Mouse (Mus musculus) forebrain, embryonic 15.5 days (tissue): ENCODE measurements around the gene Adh1. TPM values are rescaled to one million over a fixed set of nuclear protein-coding genes. Genes with fewer than 3 reads are reported as not detected.

ENCODE experiments used
- ATAC-seq: fragments of 200-750 bp; cut with Nextera tagmentation; replicated peaks from 2 replicates; pipeline ENCODE4 v1.8.0; 2017; ENCODE audit warnings: mild to moderate bottlenecking, moderate TSS enrichment, moderate library complexity
- H3K27ac ChIP-seq: fragments of 300-500 bp; sonication (generic); replicated peaks from 2 replicates; pipeline ENCODE4 v1.5.1; 2015; ENCODE audit warnings: mild to moderate bottlenecking, inconsistent platforms
- H3K27me3 ChIP-seq: fragments of 300-500 bp; sonication (generic); 2 replicates; pipeline ENCODE4 v1.6.1; 2015; ENCODE audit warnings: inconsistent platforms
- H3K36me3 ChIP-seq: fragments of 300-500 bp; sonication (generic); 2 replicates; pipeline ENCODE4 v1.6.1; 2015; ENCODE audit warnings: mild to moderate bottlenecking, inconsistent platforms
- H3K4me1 ChIP-seq: fragments of 300-500 bp; sonication (generic); 2 replicates; pipeline ENCODE4 v1.6.1; 2015; ENCODE audit warnings: inconsistent platforms
- H3K4me2 ChIP-seq: fragments of 300-500 bp; sonication (generic); replicated peaks from 2 replicates; pipeline ENCODE4 v1.6.1; 2015; ENCODE audit warnings: mild to moderate bottlenecking, inconsistent platforms
- H3K4me3 ChIP-seq: fragments of 300-500 bp; sonication (generic); 2 replicates; pipeline ENCODE4 v1.5.1; 2015; ENCODE audit warnings: mild to moderate bottlenecking, inconsistent platforms
- H3K9ac ChIP-seq: fragments of 300-500 bp; sonication (generic); replicated peaks from 2 replicates; pipeline ENCODE4 v1.6.1; 2015; ENCODE audit warnings: mild to moderate bottlenecking, inconsistent platforms
- H3K9me3 ChIP-seq: fragments of 300-500 bp; sonication (generic); 2 replicates; pipeline ENCODE4 v1.6.1; 2016; ENCODE audit warnings: inconsistent platforms
- WGBS: fragments of 180-500 bp; shearing (Covaris S2); methylation state at CpG from one replicate; pipeline ENCODE4 v1.1.7; 2015; ENCODE audit warnings: mixed read lengths; 5-methylcytosine and 5-hydroxymethylcytosine counted together
- polyA plus RNA-seq: library from polyadenylated mRNA; unstranded; fragments of >200 nt; fragmentation: Nextera tagmentation; extraction: Ambion mirVana; gene quantifications from 2 replicates; pipeline ENCODE4 v1.2.1, GENCODE M21; 2015

Gene Adh1
- polyA plus RNA-seq, 1 experiment from 2014 or later = 0.57 TPM

DNA sequence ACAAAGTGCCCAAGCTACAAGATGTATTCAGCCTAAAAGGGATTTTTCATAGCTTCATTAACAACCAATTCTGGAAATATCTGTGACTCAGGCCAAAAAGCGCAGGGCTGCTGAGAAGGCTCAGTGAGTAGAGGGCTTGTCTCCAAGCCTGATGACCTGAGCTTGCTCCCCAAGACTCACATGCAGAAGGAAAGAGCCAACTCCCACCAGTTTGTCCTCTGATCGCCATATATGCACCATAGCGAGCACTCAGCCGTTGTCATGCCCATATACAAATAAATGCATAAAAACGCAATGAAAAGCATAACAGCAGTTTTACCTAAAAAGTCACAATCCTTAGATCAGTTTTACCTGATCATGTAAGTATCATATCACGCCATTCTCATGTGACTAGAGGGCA lies 34.3 kb upstream of the Adh1 start:
- Histone ChIP-seq H3K9ac (no peak overlapping the region), H3K4me1 (no peaks in the 10 kb centered on the region), H3K4me3 (no peak overlapping the region), H3K27me3 (no peaks in the 10 kb centered on the region), H3K4me2 (no peak overlapping the region), H3K36me3 (no peaks in the 10 kb centered on the region), H3K9me3 (no peaks in the 10 kb centered on the region), H3K27ac (no peak overlapping the region)
- WGBS = 94% methylated on average over 6 of the region's 6 CpGs
- no peak for ATAC-seq

DNA sequence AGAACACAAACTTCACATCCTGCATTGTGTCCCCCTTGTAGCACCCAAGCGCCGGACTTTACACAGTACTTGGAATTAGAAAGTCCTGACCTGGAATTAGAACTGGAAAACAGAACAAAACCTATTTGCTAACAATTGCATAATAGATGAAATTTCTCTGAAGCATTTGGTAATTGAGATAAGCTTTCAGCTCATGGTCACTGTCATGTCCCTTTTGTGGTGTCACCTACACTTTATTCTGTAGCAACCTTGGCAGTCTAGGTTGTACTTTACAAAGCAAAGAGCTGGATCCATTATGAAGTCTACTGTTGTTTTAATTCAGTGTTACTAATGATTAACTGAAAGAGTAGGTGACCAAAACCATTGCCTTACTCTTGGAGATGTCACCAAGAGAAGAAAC lies 33.7 kb upstream of the Adh1 start:
- Histone ChIP-seq H3K4me2 (no peak overlapping the region), H3K9me3 (no peaks in the 10 kb centered on the region), H3K27me3 (no peaks in the 10 kb centered on the region), H3K4me3 (no peak overlapping the region), H3K9ac (no peak overlapping the region), H3K4me1 (no peaks in the 10 kb centered on the region), H3K27ac (no peak overlapping the region), H3K36me3 (no peaks in the 10 kb centered on the region)
- no peak for ATAC-seq
- 87% methylated on average over 2 of the region's 2 CpGs for WGBS

DNA sequence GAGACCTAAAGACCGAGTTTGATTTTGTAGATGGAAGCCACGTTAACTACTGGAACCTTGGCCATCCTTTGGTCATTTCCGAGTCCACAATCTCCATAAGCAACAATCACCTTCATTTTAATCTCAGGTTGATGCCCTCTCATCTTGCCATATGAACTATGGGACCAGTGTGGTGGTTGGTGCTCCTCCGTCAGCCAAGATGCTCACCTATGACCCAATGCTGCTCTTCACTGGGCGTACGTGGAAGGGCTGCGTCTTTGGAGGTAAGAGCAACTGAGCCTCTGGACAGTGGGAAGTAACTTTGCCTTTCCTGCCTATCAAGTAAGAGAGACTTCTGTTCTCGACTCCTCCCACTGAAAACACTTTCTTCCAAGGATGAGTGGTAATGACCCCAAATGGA lies 33.0 kb upstream of the Adh1 start:
- Histone ChIP-seq H3K36me3 (no peaks in the 10 kb centered on the region), H3K4me2 (no peak overlapping the region), H3K27ac (no peak overlapping the region), H3K9me3 (no peaks in the 10 kb centered on the region), H3K4me3 (no peak overlapping the region), H3K9ac (no peak overlapping the region), H3K27me3 (no peaks in the 10 kb centered on the region), H3K4me1 (no peaks in the 10 kb centered on the region)
- 94% methylated on average over 8 of the region's 8 CpGs for WGBS
- no peak for ATAC-seq

DNA sequence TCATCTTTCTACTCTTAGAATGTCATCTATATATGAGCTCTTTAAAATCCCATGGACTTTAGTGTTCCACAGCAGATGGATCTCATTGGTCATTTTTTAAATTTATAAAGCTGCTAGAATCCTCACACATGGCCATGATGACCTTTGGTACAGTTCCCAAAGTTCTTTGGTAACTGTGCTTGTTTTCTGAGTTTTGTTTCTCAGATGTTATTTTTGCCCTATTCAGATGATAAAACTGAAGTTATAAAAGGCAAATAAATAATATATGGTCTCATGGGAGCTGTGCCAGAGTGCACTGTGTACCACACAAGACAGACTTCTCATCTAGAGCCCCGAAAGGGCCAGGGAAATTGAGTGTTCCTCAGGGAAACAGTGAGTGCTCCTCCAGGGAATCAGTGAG lies 31.3 kb upstream of the Adh1 start:
- no peaks in the 10 kb centered on the region for H3K4me1 ChIP-seq
- no peaks in the 10 kb centered on the region for H3K36me3 ChIP-seq
- ATAC-seq = no peak
- H3K27ac ChIP-seq = no peak overlapping the region
- no peaks in the 10 kb centered on the region for H3K9me3 ChIP-seq
- H3K4me3 ChIP-seq = no peak overlapping the region
- no peaks in the 10 kb centered on the region for H3K27me3 ChIP-seq
- no peak overlapping the region for H3K4me2 ChIP-seq
- no peak overlapping the region for H3K9ac ChIP-seq
- WGBS = 83% methylated on average over 1 of the region's 1 CpGs

DNA sequence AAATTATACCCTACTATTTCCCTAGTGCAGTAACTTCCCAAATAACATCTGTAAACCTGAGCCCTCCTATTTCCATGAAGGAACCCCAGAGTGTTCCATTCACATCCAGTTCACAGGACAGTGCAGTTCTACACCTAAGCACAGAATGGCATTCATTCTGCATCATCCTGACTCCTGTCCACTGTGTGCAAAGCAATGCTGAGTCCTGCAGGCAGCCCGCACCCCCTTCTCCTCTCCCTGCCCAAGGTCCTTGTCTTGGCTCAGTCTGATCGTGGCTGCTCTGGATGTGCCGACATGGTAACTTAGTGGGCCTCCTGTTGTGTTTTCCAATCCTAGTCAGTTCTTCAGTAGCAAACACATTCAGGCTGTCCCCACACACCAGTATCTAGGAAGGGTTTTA lies 30.5 kb upstream of the Adh1 start:
- ATAC-seq = no peak
- Histone ChIP-seq H3K27me3 (no peaks in the 10 kb centered on the region), H3K4me1 (no peaks in the 10 kb centered on the region), H3K27ac (no peak overlapping the region), H3K4me3 (no peak overlapping the region), H3K4me2 (no peak overlapping the region), H3K9me3 (no peaks in the 10 kb centered on the region), H3K9ac (no peak overlapping the region), H3K36me3 (no peaks in the 10 kb centered on the region)
- WGBS = 83% methylated on average over 3 of the region's 3 CpGs

DNA sequence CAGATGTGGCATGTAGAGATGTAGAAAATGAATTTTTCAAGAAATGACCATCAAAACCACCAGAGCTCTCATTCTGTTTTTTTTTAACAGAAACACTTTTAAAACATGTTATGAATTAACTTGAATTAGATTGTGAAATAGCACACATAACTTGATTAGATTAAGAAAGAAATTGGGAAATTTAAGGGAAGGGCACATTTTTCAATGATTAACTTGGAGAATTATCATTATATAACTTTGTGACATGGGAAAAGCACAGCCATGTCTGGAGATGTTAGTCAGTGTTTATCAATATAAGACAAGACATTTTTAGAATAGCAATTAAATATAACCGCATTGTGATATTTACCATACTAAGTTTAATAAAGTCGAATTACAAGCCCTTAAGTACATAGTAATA lies 29.3 kb upstream of the Adh1 start:
- WGBS = 83% methylated on average over 2 of the region's 2 CpGs
- Histone ChIP-seq H3K4me3 (no peak overlapping the region), H3K4me1 (no peaks in the 10 kb centered on the region), H3K27ac (no peak overlapping the region), H3K36me3 (no peaks in the 10 kb centered on the region), H3K27me3 (no peaks in the 10 kb centered on the region), H3K9me3 (no peaks in the 10 kb centered on the region), H3K9ac (no peak overlapping the region), H3K4me2 (no peak overlapping the region)
- no peak for ATAC-seq

DNA sequence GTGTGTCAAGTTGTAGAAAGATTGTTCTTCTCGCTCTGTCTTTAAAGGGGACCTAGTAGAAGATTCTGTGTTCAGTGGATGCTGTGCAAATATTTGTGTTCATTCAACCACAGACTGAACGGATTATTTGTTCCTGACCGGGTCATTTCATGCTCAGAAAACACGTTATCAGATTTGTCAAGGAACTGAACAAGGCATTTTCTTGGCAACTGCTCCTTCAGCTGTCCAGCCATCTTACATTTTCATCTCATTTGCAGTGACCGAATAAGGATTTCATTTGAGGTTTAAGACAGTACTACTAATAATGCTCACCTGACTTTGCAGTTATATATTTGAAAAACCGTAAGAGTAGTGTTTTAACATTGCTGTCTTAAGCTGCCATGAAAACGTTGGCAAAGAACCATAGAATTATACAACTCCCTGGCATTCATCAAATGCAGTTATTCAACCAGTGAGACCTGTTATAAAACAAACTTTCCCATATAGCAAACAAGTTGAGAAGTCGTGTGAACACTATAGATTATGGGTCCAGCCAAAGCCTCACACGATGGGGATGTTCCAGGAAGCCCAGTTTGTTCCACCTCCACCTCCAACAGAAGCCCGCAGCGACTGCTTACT lies 24.1 kb upstream of the Adh1 start:
- no peaks in the 10 kb centered on the region for H3K9me3 ChIP-seq
- 78% methylated on average over 11 of the region's 11 CpGs for WGBS
- ATAC-seq = no peak
- H3K36me3 ChIP-seq = no peaks in the 10 kb centered on the region
- no peak overlapping the region for H3K4me2 ChIP-seq
- no peak overlapping the region for H3K27ac ChIP-seq
- no peak overlapping the region for H3K4me3 ChIP-seq
- no peaks in the 10 kb centered on the region for H3K4me1 ChIP-seq
- no peak overlapping the region for H3K9ac ChIP-seq
- no peaks in the 10 kb centered on the region for H3K27me3 ChIP-seq

DNA sequence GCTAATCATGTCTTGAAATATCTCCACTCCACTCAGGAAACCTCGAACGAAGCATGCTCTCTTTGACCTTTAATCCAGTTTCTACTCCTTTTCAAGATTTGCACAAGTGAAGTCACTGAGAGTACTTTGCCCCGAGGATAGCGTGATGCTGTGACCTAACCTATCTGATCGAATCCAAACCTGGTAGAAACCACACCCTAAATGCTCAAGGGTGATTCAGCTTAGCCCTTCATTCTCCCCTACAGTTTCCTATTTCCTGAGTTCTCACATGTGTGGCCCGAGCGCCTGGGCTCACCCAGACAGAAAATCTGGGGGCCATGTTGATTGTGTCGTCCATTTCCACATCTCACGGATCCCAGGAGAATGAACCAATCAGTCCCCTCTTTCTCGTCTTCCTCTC lies 22.7 kb upstream of the Adh1 start:
- Histone ChIP-seq H3K4me1 (peaks cover 4% of the 10 kb centered on the region; the same call in 1 of the 2 replicates), H3K9me3 (no peaks in the 10 kb centered on the region), H3K4me3 (no peak overlapping the region), H3K4me2 (no peak overlapping the region), H3K27ac (no peak overlapping the region), H3K9ac (no peak overlapping the region), H3K27me3 (no peaks in the 10 kb centered on the region), H3K36me3 (no peaks in the 10 kb centered on the region)
- no peak for ATAC-seq
- 90% methylated on average over 10 of the region's 10 CpGs for WGBS

DNA sequence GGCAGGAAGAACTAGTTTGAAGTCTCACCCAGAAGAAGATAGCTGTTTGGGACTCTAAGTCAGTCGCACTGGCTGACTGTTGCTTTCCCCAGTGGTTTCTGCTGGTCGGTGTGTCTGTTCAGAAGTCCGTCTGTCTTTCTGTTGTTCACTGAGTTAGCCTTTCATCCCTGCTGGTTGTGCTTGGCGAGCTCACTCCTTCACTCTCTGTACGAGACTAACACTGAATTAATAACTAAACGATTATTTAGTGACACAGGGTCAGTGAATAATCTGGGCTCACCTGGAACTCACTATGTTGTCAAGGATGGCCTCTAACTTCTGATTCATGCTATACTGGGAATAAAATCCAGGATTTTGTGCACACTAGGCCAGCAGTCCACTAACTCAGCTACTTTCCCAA lies 21.3 kb upstream of the Adh1 start:
- Histone ChIP-seq H3K4me3 (no peak overlapping the region), H3K9ac (no peak overlapping the region), H3K9me3 (no peaks in the 10 kb centered on the region), H3K4me2 (no peak overlapping the region), H3K27ac (no peak overlapping the region), H3K36me3 (no peaks in the 10 kb centered on the region), H3K4me1 (peaks cover 4% of the 10 kb centered on the region; the same call in 1 of the 2 replicates), H3K27me3 (no peaks in the 10 kb centered on the region)
- no peak for ATAC-seq
- WGBS = 86% methylated on average over 6 of the region's 6 CpGs

DNA sequence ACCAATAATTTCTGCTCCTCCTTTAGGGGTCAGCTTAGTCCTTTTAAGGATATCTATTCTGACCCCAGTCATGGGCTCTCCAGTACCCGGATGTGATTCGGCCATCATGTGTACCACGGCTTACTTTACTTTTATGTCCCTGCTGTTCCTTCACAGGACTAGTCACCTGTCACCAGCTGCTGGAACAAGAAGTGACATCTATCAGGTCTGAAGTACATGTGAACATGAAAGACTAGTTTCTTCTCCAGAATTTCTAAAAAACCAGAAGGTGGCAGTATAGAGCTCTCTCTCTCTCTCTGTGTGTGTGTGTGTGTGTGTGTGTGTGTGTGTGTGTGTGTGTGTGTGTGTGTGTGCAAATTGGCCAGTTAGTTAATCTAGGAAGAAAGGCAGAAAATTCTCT lies 20.4 kb upstream of the Adh1 start:
- H3K27me3 ChIP-seq = no peaks in the 10 kb centered on the region
- H3K4me1 ChIP-seq = peaks cover 4% of the 10 kb centered on the region; the same call in 1 of the 2 replicates
- H3K9ac ChIP-seq = no peak overlapping the region
- no peak overlapping the region for H3K4me3 ChIP-seq
- H3K4me2 ChIP-seq = no peak overlapping the region
- 93% methylated on average over 3 of the region's 3 CpGs for WGBS
- H3K27ac ChIP-seq = no peak overlapping the region
- peak; percentile 55; the same call in 1 of the 2 replicates for ATAC-seq
- no peaks in the 10 kb centered on the region for H3K36me3 ChIP-seq
- H3K9me3 ChIP-seq = no peaks in the 10 kb centered on the region

DNA sequence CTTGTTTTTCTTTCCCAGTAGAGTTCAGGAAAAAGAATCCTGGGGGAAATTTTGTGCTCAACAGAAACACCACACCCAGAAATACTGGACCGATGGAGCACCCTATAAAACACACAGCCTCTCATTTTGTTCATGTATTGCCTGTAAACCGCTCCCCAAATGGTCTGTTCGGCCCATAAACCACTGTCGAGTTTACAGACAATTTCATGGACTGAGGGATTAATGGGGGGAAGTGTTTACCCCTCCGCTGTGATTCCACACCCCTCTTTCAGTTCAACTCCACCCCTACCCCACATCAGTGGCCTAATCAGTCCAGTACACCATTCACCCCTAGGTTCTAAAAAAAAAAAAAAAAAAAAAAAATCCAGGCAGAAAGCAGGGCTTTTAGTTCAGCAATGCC lies 19.8 kb upstream of the Adh1 start:
- Histone ChIP-seq H3K27ac (no peak overlapping the region), H3K9me3 (no peaks in the 10 kb centered on the region), H3K4me1 (peaks cover 4% of the 10 kb centered on the region; the same call in 1 of the 2 replicates), H3K4me2 (no peak overlapping the region), H3K36me3 (no peaks in the 10 kb centered on the region), H3K4me3 (no peak overlapping the region), H3K27me3 (no peaks in the 10 kb centered on the region), H3K9ac (no peak overlapping the region)
- no peak for ATAC-seq
- WGBS = 76% methylated on average over 5 of the region's 5 CpGs

DNA sequence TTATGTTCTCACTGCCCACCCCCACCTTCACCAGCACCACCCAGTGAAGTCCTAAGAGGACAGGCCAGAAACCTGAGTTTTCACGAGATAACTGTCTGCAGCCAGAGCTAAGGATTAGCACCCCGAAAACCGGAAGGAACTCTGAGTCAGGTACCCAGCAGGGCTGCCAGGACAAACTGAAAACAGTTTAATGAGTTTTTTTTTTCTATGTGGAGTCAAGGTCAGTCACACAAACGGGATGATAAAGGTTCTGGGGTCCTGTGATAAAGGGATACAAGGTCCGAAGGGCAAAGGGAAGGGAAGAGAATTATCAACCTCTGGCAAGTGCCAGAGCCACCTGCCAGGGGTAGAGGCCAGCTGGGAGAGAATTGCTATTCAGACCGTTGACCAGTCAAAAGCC lies 19.4 kb upstream of the Adh1 start:
- Histone ChIP-seq H3K9me3 (no peaks in the 10 kb centered on the region), H3K27me3 (no peaks in the 10 kb centered on the region), H3K9ac (no peak overlapping the region), H3K36me3 (no peaks in the 10 kb centered on the region), H3K4me2 (no peak overlapping the region), H3K4me1 (peaks cover 4% of the 10 kb centered on the region; the same call in 1 of the 2 replicates), H3K4me3 (no peak overlapping the region), H3K27ac (no peak overlapping the region)
- 61% methylated on average over 6 of the region's 6 CpGs for WGBS
- no peak for ATAC-seq

DNA sequence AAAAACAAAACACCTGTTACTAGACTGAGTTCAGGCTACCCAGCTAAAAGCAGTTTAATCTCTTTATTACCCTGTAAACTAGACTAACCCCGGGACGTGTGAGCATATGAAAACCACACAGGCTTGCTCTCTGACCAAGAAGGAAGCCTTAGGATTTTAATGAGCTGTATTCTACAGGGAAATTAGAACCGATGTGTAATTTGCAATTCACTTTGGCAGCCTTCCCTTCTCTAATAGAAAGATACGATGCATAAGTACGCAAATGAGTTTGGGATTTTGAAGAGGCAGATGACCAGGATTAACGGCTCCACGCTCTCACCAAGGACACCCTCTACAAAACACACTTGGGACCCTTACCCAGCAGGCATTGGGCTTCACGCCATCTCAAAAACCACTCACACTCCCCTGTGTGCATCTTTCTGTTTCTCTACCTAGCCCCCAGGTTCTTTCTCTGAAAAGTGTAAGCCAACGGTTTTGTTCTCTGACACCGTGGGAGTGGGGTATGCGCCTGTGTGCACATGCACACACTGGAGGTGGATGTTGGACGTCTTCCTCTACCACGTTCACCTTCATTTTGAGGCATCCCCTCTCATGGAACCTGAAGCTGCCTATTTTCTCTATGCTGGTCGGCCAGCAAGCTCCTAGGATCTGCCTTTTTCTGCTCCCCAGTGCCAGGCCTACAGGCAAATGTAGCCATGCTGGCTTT lies 18.6 kb upstream of the Adh1 start:
- ATAC-seq = peak; percentile 55
- Histone ChIP-seq H3K9ac (no peak overlapping the region), H3K4me2 (no peak overlapping the region), H3K9me3 (no peaks in the 10 kb centered on the region), H3K4me3 (no peak overlapping the region), H3K27me3 (no peaks in the 10 kb centered on the region), H3K27ac (no peak overlapping the region), H3K36me3 (no peaks in the 10 kb centered on the region), H3K4me1 (peaks cover 4% of the 10 kb centered on the region; the same call in 1 of the 2 replicates)
- WGBS = 42% methylated on average over 14 of the region's 14 CpGs
